Mouse (Mus musculus) subcutaneous adipose tissue, adult 2 months (tissue): ENCODE data around the gene Sdhc. TPM values are rescaled to one million over a fixed set of nuclear protein-coding genes. Genes with fewer than 3 reads are reported as not detected.

Experiments used
- polyA plus RNA-seq: library from polyadenylated mRNA; depleted of rRNA; stranded (reverse); fragments of >200 nt; gene quantifications from 2 replicates; pipeline ENCODE4 v1.2.3, GENCODE M21; 2012; ENCODE audit warnings: low replicate concordance; rRNA removed

Gene Sdhc
- 312 and 379 TPM in 2 replicates for polyA plus RNA-seq

DNA sequence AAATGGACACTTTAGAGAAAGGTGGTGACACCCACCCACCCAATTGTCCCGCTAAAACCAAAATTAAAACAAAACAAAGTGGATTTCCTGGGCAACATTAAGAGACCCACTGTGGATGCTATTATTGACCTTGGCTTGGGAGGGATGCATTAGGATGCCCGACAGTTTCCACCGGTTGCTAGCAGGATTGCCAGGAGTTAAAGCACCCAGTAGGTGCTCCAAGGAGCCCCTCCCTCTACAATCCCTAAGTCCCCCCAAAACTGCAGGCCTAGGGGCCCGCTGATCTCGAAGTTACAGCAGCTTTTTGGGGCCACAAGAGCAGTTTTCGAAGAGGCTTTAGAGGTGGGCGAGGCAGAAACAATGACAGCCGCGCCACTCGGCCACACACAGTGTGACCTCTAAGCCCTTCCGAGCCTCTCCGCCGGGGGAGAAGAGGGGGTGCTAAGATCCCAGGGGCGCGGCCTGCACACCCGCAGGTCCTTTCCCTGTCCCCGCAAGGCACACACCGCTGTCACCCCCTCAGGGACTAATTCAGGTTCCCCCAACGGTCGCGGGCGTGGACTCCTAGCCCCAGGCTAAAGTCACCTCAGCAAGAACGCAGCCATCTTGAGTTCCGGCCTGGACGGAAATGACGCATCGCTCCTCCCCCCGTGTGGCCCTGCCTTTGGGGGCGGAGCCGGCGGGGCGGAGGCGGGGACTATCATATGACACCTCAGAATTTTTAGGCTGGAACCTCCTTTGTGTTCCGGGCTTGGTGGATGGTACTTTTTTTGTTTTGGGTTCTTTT, at the start of gene Sdhc, which contains the start of gene Mpz:
Sdhc (minus strand) TSS at position 630 of the 787 bp plus-strand sequence.
Mpz (plus strand) TSS at position 738 of the 787 bp plus-strand sequence.

DNA sequence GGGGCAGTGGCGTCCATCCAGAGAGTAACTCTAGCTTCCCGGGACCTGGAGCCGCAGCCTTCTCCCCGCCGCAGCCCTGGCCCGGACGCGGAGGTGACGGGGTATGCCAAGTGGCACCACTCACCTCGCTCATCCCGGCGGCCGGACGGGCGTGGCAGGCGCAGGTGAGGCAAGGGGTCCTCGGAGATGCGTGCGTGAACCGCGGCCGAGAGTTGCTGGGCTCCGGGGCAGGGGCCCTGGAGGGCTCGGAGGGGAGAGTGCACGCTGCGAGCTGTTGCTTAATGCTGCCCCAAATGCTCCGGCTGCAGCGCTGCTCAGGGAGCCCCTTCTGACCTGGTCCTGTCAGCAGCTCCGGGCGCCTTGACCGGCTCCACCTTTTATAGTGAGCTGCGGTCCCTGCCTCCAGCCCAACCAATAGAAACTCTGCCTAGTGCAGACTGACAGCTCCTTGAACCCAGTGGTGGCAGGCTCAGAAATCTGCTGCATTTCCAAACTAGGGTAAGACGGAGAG, 45.5 kb upstream of the Sdhc start, which contains the start of gene Pcp4l1:
Pcp4l1 (minus strand) TSS at position 382 of the 511 bp plus-strand sequence.

DNA sequence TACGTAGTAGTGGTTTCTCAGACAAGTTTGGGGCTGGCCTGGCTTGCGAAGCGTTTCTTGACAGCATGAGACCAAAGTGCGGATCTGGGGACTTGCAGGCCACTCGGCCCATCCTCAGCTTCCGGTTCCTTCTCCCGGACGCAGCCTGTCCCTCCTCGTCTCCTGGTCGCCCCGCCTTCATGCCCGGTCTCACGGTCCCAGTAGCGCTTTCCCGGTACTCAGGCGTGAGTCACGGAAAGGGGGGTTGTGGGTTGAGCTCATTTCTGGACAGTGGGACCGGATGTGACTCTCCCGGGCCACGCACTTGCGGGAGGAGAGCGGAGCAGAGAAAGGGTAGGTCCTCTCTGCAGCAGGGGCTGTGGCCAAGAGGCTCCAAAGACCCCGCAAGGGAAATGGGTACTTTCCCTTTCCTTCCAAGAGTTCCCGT, 36.5 kb downstream of the Sdhc start, which contains the start of gene Cfap126:
Cfap126 (plus strand) TSS at position 46 of the 427 bp plus-strand sequence.

Other genes starting within 250 kb of the Sdhc start
- gene Fcrlb, start 237.7 kb downstream of the Sdhc start, polyA plus RNA-seq = 0.09 and 0.40 TPM in 2 replicates
- gene Fcrla, start 223.0 kb downstream of the Sdhc start, polyA plus RNA-seq = 0.79 and 2.4 TPM in 2 replicates
- 38.9 and 43.1 TPM in 2 replicates for gene Fcgr2b, start 174.1 kb downstream of the Sdhc start, polyA plus RNA-seq
- gene Fcgr4, start 131.7 kb downstream of the Sdhc start, polyA plus RNA-seq = 1.5 and 5.4 TPM in 2 replicates
- 35.0 and 43.9 TPM in 2 replicates for gene Fcgr3, start 85.7 kb downstream of the Sdhc start, polyA plus RNA-seq
- 6.9 and 8.9 TPM in 2 replicates for gene Cfap126, start 36.7 kb downstream of the Sdhc start, polyA plus RNA-seq
- gene Mpz, start 108 bp upstream of the Sdhc start, polyA plus RNA-seq = 5.5 and 11.1 TPM in 2 replicates
- gene Pcp4l1, start 45.7 kb upstream of the Sdhc start, polyA plus RNA-seq = 5.6 and 108 TPM in 2 replicates
- gene Nr1i3, start 63.4 kb upstream of the Sdhc start, polyA plus RNA-seq = 0.04 and 0.05 TPM in 2 replicates
- gene Tomm40l, start 71.9 kb upstream of the Sdhc start, polyA plus RNA-seq = 44.5 and 52.7 TPM in 2 replicates
- 2.0 and 6.4 TPM in 2 replicates for gene Apoa2, start 74.5 kb upstream of the Sdhc start, polyA plus RNA-seq
- gene Fcer1g, start 83.8 kb upstream of the Sdhc start, polyA plus RNA-seq = 88.4 and 215 TPM in 2 replicates
- gene Adamts4, start 99.8 kb upstream of the Sdhc start, polyA plus RNA-seq = 3.4 and 17.1 TPM in 2 replicates
- 200 and 214 TPM in 2 replicates for gene Ndufs2, start 100.8 kb upstream of the Sdhc start, polyA plus RNA-seq
- 35.7 and 84.0 TPM in 2 replicates for gene B4galt3, start 119.7 kb upstream of the Sdhc start, polyA plus RNA-seq
- gene Ppox, start 130.6 kb upstream of the Sdhc start, polyA plus RNA-seq = 62.6 and 104 TPM in 2 replicates
- 37.7 and 84.4 TPM in 2 replicates for gene Usp21, start 137.4 kb upstream of the Sdhc start, polyA plus RNA-seq
- 36.2 and 46.1 TPM in 2 replicates for gene Ufc1, start 144.4 kb upstream of the Sdhc start, polyA plus RNA-seq
- 42.6 and 67.2 TPM in 2 replicates for gene Dedd, start 178.5 kb upstream of the Sdhc start, polyA plus RNA-seq
- gene Nit1, start 195.0 kb upstream of the Sdhc start, polyA plus RNA-seq = 54.6 and 76.1 TPM in 2 replicates
- gene Pfdn2, start 195.1 kb upstream of the Sdhc start, polyA plus RNA-seq = 18.1 and 21.6 TPM in 2 replicates
- 0.69 and 1.6 TPM in 2 replicates for gene Klhdc9, start 210.2 kb upstream of the Sdhc start, polyA plus RNA-seq
- 0.75 and 5.6 TPM in 2 replicates for gene Nectin4, start 219.5 kb upstream of the Sdhc start, polyA plus RNA-seq
- gene Arhgap30, start 238.4 kb upstream of the Sdhc start, polyA plus RNA-seq = 6.3 and 10.3 TPM in 2 replicates